Mouse (Mus musculus): ENCODE measurements around the gene Tecpr1.

The Tecpr1 gene

DNA sequence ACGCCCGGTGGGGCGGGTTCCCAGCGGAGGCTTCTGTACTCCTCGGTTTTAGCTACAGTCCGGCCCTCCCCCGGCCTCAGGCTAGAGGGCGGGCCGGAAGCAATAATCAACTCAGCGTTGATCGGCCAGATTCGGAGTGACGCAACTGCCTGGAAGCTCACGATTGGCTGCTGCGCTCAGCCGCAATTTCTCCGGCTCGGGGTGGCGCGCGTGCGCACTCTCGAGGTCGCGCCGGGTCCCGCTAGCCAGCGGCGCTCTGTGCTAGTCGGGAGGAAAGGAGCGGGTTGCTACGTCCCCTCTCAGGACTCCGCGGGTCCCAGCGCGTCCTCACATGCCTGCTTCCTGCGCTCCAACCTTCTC is at the start of gene Tecpr1:
Gene Tecpr1, minus strand, starts transcription at position 113 of the 360 bp plus-strand sequence.
- peak; percentile 96 to 98 for DNase-seq

DNA sequence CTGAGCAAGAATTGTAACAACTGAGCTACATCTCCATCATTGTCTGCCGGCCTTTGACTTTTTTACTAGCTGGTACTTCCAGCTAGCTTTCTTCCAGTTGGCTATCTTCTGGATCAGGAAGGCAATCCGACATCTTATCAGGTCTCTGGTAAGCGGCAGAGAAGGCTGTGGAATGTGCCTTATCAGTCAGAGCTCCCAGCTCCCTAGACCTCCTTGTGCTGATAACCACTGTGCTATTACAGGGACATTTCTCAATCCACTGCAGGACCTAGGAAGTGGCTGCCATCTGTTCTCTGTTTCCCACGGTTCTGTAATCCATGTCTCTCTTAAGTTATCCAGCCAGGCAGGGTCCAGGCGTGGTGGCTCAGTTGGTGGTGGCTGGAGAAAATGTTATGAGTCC is 48.4 kb upstream of the Tecpr1 start:
- DNase-seq = no peak

DNA sequence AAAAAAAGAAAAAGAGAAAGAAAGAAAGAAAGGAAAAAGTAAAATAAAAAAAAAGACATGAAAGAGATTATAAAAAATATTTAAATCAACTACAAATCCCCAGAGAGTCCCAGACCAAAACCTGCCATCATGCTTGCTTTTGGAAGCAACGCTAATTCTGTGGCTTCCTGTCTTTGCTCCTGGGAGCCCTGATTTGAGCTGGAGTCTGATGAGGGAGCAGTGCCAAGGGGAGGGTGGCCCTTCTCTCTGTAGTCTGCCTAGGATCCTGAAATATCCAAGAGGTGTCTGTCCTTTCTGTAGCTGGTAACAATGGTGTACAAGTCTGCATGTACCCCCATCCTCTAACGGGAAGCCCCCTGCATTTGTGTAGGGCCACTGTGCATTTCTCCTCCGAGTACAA is 47.7 kb upstream of the Tecpr1 start:
- no peak for DNase-seq

DNA sequence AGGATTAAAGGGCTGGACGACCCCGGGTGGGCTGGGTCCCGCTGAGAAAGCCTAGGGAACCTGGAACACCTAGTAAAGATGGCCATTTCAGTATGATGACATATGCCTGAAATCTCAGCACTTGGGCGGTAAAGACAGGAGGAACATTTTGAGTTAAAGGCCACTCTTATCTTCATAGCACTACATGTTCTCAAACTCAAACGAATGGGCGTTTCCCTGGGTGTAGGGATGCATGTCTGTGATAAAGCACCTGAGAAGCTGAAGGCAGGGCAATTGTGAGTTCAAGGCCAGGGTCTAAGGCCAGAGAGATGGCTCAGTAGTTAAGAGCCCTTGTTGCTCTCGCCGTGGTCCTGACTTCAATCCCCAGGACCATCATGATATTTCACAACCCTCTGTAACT is 47.0 kb upstream of the Tecpr1 start:
- DNase-seq = no peak

DNA sequence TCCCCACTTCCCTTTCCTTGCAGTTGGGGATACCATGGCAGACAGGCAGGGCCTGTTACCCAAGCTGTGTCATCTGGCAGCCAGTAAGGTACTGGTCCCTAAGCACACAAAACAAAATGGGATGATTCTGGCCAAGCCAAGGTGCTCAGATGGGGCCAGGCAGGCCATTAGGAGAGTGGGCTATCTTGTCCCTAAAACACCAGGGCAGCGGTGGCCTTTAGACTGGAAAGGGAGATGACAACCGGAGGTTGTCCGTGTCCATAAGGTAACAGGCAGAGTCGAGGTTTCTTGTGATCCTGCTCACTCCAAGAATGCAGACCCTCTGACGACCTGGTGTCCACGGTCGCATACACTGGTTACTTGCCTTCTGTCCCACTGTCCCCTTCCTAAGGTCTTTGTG is 46.5 kb upstream of the Tecpr1 start:
- no peak for DNase-seq

DNA sequence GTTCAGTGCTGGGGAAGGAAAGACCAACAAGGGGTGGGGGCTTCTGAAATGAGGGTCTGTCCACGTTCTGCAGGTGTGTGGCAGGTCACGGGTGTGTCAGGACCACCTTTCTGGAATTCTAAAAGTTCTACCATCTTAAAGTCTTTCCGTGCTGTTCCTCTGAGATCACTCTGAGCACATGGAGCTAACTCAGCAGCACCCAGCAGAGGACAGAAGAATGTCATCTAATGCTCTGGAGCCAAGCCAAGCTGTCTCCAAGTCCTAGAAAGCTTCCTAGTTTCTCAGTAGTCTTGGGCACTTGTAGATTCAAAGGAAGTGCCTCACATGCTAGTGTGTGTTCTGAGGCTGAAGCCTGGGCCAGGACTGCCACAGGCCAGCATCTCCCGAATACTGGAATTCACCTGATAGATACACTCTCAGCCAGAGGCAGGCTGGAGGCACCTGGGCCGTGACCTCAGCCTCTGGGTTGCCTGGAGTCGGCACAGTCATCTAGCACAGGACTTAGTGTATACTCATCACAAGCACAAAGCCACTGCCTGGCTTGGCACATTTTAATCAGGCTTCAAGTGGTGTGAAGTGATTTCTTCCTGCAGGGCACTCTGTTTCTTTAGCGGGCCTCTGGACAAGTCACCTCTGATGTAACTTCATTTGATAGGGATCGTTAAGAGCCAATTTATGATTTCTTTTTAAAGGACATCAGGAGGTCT is 44.3 kb upstream of the Tecpr1 start:
- peak; percentile 29 to 62 for DNase-seq

DNA sequence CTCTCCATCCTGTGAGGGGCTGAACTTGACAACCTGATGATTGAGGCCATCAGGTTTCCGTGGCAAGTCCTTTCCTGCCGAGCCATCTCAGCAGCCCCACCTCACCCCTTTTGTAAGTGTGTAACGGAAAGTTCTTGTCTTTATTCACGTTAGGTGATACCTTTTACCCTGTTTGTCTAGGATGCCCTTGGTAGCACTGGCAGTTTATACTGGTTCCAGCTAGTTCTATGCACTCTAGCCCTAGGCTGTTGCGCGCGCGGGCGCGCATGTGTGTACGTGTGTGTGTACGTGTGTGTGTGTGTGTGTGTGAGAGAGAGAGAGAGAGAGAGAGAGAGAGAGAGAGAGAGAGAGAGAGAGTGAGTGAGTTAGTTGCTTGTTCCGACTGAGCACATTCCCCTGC is 40.1 kb upstream of the Tecpr1 start:
- no peak for DNase-seq

DNA sequence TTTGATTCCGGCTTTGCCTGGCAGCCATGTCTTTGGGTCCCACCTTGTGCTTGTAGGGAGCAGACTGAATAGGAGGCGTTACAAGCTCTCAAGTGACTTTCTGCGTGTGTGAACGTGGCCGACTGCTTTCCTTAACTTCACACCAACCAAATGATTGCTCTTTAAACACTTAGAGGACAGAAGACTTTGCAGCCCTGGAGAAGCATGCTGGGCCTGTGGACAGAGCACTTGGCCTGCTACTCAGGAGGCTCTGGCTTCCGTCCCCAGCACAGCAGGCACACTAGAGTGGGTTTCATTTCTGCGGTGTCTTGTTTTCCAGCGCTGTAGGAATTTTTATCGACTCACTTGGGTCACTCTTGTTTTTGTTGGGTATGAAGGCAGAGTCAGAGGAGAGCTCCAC is 39.7 kb upstream of the Tecpr1 start:
- DNase-seq = peak; percentile 34 to 45

DNA sequence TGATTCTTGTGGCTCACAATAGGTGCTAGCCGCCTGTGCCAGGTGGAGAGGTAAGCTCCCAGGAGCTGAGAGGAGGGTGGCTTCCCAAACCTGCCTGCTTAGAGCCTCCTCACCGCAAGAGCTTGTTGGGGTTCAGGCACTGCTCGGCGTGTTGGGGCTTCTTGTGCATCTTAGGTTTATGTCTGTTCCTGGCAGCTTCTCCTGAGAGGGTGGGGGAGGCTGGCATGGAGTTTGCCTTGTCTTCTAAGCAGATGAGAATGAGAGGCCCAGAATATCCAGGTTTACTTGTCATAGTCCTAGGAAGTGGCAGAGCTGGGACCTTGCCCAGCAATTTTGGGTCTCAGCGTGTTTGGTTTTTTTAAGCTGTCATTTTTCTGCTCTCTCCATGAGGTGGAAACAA is 38.4 kb upstream of the Tecpr1 start:
- DNase-seq = no peak

DNA sequence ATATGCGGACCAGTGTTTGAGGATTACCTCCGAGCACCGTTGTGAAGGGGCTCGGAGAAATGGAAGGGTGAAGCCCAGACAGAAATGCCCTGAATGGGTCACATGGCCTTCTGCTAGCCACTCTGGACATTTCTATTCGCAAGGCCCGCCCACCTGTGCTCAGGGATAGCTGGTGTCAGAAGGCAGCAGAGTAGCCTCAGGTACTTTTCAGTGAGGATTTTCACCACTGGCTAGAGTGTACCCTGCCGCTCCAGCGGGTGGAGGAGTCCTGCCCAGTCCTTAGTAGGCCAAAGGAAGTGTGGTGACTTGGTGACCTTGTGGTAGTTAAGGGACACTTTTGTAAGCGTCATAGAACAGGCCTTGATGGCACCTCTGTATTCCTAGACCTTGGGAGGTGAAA is 37.9 kb upstream of the Tecpr1 start:
- no peak for DNase-seq

DNA sequence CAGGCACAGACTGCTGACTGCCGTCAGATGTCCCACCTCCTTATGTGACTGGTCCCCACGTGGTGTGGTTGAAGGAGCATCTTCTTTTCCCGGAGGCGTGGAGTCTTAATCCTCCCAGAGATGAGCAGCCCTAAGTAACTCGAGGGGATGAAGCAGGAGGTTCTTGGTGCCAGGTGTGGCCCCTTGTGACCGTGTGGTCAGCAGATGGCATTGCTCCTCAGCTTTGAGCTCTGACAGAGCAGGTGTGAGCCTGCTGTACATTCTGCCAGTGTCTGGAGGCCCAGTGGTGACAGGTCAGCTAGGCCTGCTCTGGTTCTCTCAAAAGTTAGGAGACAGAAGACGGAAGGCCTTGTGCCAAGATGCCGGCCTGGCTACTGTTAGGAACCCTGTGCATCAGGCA is 37.0 kb upstream of the Tecpr1 start:
- no peak for DNase-seq

DNA sequence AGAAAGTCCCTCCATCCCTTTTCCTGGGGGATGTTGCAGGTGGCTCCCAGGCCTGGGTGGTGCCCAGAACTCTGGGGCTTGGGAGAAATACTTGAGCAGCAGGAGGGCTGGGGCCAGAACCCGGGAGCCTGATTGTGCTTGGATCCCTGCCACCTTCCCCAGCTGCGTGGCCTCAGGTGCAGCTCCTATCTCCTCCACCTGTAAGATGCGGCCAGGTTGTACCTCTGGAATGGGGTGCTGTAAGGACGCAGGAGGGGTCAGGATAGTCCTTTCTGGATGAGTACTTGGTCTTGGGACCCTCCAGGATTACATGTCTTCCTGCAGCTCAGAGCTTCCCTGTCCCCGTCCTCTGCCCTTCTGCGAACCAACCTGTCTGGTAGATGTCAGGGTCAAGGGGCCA is 35.8 kb upstream of the Tecpr1 start:
- no peak for DNase-seq

DNA sequence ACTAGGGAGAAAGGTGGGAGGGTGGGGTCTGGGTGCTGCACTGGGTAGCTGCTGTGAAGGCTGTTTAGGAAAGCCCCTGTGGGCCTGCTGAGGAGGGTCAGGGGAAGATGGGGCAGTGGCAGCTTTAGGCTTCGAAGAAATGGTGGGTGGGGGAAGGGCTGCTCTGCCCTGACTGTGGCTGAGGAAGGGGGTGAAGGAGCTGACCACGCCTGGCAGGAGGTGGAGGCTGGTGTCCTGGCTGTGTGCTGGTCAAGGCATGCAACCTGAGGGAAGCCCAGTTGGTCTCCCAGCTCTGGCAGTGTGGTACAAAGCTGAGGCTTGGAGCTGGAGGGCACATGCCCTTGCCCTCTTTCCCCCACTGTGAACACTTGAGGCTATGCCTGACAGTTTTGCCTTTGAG is 35.3 kb upstream of the Tecpr1 start:
- no peak for DNase-seq

DNA sequence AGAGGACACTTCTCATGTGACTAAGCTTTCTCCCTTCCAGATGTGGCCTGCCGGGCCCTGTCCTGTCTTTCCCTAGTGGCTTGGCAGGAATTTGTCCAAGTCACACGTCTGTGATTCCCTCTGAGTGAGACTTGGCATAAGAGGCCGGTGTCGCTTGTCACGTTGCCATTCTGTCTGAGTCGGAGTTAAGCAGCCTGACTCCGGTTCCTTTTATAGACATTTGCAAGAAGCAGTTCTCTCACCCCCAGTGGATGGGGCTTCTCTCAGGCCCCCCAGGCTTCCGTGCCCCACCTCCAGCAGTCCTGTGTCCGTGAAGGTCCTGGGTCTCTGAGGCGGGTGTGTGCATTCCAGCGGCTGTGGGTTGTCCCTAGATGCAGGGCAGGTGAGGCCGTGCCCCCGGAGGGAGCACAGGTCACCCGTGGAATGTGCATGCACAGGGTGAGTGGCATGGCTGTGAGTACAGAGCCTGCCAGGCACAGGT is 34.8 kb upstream of the Tecpr1 start:
- DNase-seq = peak; percentile 38 to 60

DNA sequence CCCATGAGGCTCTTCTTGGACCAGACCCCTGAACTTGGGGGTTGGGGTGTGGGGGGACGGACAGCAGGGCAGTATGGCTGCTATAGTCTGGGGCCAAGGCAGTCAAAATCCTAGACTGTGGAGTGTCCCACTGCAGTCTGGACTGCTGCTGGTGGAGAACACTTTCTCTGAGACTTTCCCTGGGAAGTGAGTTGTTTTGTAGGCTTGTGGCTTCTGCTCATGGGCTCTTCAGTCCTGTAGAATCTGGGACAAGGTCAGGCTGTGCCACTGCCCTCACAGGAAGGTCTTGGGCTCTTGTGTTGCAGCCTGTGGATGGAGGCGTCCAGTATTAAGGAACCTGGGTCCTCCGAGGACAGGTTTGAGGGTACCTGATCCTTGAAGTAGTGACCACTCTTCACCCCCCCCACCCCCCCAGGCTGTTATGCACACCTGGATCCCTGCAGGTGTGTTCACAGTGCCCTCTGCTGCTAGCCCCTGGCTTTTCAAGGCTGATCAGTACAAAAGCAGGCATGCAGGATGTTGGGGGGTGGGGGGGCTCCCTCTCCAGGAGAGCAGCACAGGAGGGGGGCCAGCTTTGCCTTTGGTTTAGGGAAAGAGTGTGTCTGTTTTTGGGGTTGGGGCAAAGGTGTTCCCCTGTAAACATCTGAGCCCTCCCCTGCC is 34.2 kb upstream of the Tecpr1 start:
- DNase-seq = no peak

DNA sequence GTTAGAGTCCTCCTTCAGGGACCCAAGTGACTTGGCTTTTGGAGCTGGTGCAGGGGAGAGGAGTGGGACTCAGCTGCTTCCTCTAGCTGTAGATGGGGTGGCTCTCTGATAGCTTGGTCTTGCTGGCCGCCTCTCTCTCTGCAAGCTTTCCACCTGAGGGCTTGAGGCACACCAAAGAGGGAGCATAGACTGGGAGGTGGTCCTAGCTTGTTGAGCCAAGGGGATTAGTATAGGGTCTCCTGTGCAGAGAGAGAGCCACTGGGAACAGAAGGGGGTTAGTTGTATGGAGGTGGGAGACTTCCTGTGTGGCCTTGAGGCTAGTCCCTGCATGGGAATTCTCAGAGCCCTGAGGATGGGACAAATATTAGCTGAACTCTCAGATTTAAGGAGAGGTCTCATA is 33.5 kb upstream of the Tecpr1 start:
- no peak for DNase-seq

DNA sequence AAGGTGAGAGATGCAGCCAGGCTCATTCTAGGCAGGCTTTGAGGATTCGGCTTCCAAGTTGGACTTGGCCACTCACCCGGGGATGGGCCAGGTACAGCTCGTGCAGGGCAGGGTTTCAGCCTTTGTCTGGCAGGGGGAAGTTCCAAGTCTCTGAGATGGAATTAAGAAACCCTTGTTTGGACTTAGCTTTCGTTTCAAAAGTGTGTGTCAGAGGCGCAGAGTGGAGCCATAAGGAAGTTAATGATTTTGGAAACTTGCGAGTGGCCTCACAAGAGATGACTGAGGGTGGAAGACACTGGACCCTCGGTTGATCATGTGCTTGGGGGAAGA is 33.1 kb upstream of the Tecpr1 start:
- DNase-seq = no peak

DNA sequence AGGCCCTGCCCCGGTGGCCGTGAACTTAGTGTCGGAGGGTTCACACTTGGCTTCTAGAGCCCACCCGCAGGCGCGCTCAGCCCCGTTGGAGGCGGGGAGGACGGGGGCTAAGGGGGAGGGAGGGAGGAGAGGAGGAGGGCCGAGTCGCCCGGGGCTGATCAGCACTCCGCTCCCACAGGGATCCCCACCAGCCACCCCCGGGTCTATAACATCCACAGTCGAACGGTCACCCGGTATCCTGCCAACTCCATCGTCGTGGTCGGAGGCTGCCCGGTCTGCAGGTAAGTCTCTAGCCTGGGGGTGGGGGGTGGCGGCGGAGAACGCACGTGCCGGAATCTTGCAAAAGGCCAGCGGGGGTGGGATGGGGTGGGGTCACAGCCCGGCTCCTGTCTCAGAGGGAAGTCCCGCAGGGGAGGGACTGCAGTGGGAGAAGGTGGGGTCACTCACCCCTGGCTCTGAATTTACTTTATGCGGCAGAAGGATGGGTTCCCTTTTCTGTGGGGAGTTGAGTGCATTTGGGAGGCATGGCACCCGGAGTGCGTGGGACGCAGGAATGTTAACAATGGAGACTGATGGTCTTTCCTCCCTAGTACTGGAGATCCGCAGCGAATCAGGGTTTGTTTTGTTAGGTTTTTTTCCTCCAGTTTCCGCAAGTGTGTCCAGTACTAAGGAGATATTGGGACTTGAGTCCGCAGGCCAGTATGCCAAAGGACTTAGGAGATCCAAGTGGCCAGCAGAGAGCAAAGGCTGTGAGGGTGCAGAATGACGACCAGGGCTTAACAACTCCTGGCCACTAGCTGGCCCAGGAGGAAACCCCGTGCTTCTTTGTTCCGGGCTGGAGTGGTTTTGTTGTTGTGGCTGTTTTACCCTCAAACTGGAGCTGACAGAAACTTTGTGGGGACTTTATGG is 32.5 kb upstream of the Tecpr1 start:
- peak; percentile 48 to 60 for DNase-seq

DNA sequence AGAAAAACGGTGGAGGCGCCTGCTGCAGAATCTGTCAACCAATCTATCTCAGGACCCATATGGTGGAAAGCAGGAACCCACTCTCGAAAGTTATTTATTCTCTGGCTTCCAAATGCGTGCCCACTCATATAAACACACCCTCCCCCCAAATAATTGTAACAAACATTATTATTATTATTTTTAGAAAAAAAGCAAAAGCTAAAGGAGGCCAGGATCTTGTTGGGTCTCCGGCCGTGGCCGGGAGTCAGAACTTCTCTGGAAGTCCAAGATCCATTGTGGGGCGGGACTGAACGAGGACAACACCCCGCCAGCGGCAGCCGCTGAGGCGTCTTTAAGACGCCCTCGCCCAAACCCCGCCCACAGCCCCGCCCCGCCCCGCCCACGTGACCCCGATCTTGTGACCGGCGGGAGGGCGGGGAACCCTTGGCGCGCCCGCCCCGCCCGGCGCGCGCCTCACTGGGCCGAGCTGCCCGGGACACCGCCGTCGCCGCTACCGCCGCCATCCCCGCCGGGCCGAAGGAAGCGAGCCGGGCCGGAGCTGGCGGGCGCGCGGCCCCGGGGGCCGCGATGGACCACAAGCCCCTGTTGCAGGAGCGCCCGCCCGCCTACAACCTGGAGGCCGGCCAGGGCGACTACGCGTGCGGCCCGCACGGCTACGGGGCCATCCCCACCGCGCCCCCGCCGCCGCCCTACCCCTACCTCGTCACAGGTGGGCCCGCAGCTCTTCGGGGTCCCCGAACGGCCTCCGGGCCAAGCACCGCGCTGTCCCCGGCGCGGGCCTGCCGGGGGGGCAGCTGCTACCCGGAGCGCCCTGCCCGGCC is 31.6 kb upstream of the Tecpr1 start:
- peak; percentile 86 to 92 for DNase-seq

DNA sequence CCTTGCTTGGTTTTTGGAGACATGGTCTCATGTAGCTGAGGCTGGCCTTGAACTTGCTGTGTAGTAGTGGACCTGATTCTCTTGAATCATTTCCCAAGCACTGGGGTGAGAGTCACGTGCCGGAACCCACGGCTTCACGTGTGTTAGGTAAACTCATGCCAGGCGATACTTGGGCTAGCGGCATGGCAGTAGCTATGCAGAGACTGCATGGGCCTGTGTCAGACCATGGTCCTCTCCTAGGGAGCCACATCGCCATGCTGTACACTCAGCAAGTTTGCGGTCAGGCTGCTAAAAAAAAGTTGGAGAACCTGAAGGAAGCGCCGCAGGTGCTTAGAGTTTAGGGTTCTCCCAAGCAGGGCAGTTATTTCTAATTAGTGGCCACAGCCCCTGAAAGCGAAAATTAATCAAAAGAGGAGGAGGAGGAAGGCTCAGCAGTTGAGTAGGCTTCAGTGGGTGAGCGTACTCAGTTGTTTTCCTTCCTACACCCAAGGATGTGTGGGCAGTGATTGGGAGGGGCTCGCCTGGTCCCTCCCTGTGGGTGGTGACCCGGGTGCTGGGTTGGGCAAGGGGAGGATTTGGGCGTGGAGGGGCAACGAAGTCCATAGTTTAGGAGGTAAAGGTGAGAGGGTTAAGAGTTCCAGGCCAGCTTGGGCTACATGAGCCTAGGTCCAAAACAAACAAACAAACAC is 30.9 kb upstream of the Tecpr1 start:
- DNase-seq = peak in 1 of 2 experiments; percentile 27

DNA sequence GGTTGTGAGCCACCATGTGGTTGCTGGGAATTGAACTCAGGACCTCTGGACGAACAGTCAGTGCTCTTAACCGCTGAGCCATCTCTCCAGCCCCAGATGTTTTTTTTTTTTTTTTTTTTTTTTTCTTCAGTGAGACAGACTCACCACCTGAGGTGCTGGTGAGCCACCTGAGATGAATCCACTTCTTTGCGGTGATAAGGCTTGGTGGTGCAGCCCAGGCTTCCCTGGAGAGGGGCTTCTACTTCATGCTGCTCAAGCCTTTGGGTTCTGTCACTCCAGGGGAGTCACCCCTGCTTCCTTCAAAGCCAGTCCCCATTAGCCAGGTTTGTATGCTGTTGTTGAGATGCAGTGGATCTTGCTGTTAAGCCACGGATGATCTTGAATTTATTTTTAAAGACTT is 29.8 kb upstream of the Tecpr1 start:
- no peak for DNase-seq

DNA sequence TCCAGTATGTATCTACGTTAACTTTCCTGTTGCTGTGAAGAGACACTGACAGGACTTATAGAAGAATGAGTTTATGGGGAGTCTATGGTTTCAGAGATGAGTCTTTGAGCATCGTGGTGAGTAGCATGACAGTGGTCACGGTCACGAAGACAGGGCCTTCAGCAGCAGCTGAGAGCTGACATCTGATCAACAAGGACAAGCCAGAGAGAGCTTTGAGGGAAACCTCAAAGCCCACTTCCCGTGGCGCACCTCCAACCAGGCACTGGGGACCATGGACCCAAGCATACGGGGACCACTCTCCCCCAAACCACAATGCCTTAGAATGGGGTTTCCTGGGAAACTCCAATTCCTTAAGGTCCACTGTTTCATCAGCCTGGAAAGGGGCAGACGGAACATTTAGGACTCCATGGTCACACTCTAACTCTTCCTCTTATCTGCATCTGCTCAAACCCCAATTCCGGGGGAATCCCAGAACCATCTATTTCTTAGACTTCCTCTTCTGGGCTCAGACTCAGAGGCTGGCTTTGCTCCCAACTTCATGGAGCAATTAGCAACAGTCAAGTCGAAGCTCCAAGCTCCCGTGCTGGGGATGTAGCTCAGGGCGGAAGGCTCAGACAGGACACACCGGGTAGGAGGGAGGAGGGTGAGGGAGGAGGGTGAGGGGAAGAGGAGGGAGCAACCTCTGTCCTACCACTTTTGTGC is 28.6 kb upstream of the Tecpr1 start:
- DNase-seq = no peak

Measured in cerebellum, postnatal 25 days (tissue).